Mouse (Mus musculus) MEL (cell line): Measurements from ENCODE around the gene Zfp768.

Source experiments
- BHLHE40 ChIP-seq: IDR thresholded peaks from 2 replicates; pipeline ENCODE4 v1.6.1; 2012; ENCODE audit warnings: low read depth, mild to moderate bottlenecking, inconsistent platforms, low read length, improper control_type of control experiment, borderline replicate concordance
- CHD2 ChIP-seq: IDR thresholded peaks from 2 replicates; pipeline ENCODE4 v1.6.1; 2011; ENCODE audit warnings: low read length, improper control_type of control experiment
- CTCF ChIP-seq, 3 experiments: IDR thresholded peaks in 2 of 3; conservative IDR thresholded peaks in 1 of 3; 2 replicates each; pipeline ENCODE4 v1.5.1; 2011 to 2012; ENCODE audit warnings: low read length in 3 of 3, low read depth in 2 of 3, mild to moderate bottlenecking in 2 of 3, improper control_type of control experiment in 1 of 3, inconsistent platforms in 1 of 3, mixed read lengths in 1 of 3, moderate library complexity in 1 of 3; ENCODE audit not compliant: control insufficient read depth in 1 of 3, insufficient read depth in 1 of 3, poor library complexity in 1 of 3, severe bottlenecking in 1 of 3
- ELF1 ChIP-seq: IDR thresholded peaks from 2 replicates; pipeline ENCODE4 v1.6.1; 2014; ENCODE audit warnings: low read depth, mild to moderate bottlenecking, inconsistent platforms, low read length, improper control_type of control experiment, moderate library complexity
- EP300 ChIP-seq, 2 experiments: IDR thresholded peaks; 2 replicates each; pipeline ENCODE4 v1.6.1; 2011; ENCODE audit warnings: improper control_type of control experiment in 2 of 2, low read length in 2 of 2, low read depth in 1 of 2, mild to moderate bottlenecking in 1 of 2
- GABPA ChIP-seq: IDR thresholded peaks from 2 replicates; pipeline ENCODE4 v1.6.1; 2012; ENCODE audit warnings: low read depth, mild to moderate bottlenecking, inconsistent platforms, low read length, improper control_type of control experiment, moderate library complexity
- POLR2A ChIP-seq, 2 experiments: IDR thresholded peaks; 2 replicates each; pipeline ENCODE4 v1.6.1; 2011 to 2012; ENCODE audit warnings: low read length in 2 of 2, mild to moderate bottlenecking in 2 of 2, control low read depth in 1 of 2, improper control_type of control experiment in 1 of 2, low read depth in 1 of 2, moderate library complexity in 1 of 2; ENCODE audit not compliant: control insufficient read depth in 1 of 2, insufficient read depth in 1 of 2, poor library complexity in 1 of 2
- TAL1 ChIP-seq: IDR thresholded peaks from 2 replicates; pipeline ENCODE4 v1.6.1; 2012; ENCODE audit warnings: mild to moderate bottlenecking, inconsistent platforms, low read length, moderate library complexity, mixed read lengths

DNA sequence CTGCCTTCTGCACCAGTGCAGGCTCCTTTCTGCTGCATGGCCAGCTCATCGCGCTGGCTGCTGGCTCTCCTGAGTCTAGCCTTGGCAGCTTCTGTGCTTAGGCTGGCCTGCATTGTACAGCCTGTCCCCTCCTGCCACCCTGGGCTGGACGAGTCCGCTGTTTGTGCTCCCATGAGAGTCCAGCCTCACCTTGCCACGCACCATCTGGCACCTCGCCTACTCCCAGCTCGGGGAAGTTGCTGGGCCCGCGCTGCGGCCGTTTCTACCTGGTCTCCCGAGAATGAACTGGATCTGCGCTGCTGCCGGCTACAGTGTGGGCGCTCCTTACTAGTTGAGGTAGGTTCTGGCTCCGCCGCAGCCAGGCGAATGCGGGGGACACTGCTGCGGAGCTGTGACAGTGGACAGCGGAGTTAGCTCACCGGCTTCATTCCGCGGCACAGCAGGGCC is 18.1 kb upstream of the Zfp768 start:
- TF ChIP-seq TAL1, result no peak
- TF ChIP-seq POLR2A (IDR thresholded peaks at IDR 0.05; ENCODE audit: control insufficient read depth in 1 of 2, insufficient read depth in 1 of 2, low read depth in 1 of 2, low read length in 2 of 2, poor library complexity in 1 of 2), result no peak
- no peak for TF ChIP-seq EP300 (IDR thresholded peaks at IDR 0.05; ENCODE audit: low read depth in 1 of 2, low read length in 2 of 2)
- TF ChIP-seq CHD2, result no peak
- TF ChIP-seq CTCF (IDR thresholded peaks at IDR 0.05 in 2 of 3, conservative IDR thresholded peaks at IDR 0.05 in 1 of 3; ENCODE audit: control insufficient read depth in 1 of 3, insufficient read depth in 1 of 3, low read depth in 2 of 3, low read length in 3 of 3, poor library complexity in 1 of 3, severe bottlenecking in 1 of 3), result no peak
- no peak for TF ChIP-seq BHLHE40
- TF ChIP-seq GABPA, result no peak
- TF ChIP-seq ELF1, result no peak
